Mouse (Mus musculus): ENCODE measurements around the gene Cobll1.

- no peak for TF ChIP-seq POLR2A (IDR thresholded peaks at IDR 0.05; ENCODE audit: borderline replicate concordance, control insufficient read depth, low read depth, low read length)
- TF ChIP-seq CTCF (IDR thresholded peaks at IDR 0.05; ENCODE audit: control insufficient read depth, insufficient read depth, low read length): no peak
These were observed 167.0 kb downstream of the Cobll1 start for GRCm38 (mm10) chr2:65072205-65072604.

Measured in bone marrow, adult 2 months (tissue).